Mouse (Mus musculus) midbrain, embryonic 12.5 days (tissue): Measurements from ENCODE around the gene C530008M17Rik. TPM values are rescaled to one million over a fixed set of nuclear protein-coding genes. Genes with fewer than 3 reads are reported as not detected.

Experiments
- ATAC-seq: fragments of 200-750 bp; cut with Nextera tagmentation; 2 replicates; pipeline ENCODE4 v1.8.0; 2017; ENCODE audit warnings: low read depth, moderate TSS enrichment, moderate library complexity; ENCODE audit not compliant: low FRiP score
- H3K27ac ChIP-seq: fragments of 300-500 bp; sonication (generic); replicated peaks from 2 replicates; pipeline ENCODE4 v1.5.1; 2016; ENCODE audit warnings: mild to moderate bottlenecking
- H3K27me3 ChIP-seq: fragments of 300-500 bp; sonication (generic); 2 replicates; pipeline ENCODE4 v1.6.1; 2016; ENCODE audit warnings: mild to moderate bottlenecking
- H3K36me3 ChIP-seq: fragments of 300-500 bp; sonication (generic); 2 replicates; pipeline ENCODE4 v1.6.1; 2016
- H3K4me1 ChIP-seq: fragments of 300-500 bp; sonication (generic); 2 replicates; pipeline ENCODE4 v1.6.1; 2016
- H3K4me2 ChIP-seq: fragments of 300-500 bp; sonication (generic); replicated peaks from 2 replicates; pipeline ENCODE4 v1.6.1; 2016; ENCODE audit warnings: mild to moderate bottlenecking, moderate library complexity
- H3K4me3 ChIP-seq: fragments of 300-500 bp; sonication (generic); 2 replicates; pipeline ENCODE4 v1.5.1; 2016; ENCODE audit warnings: mild to moderate bottlenecking
- H3K9ac ChIP-seq: fragments of 300-500 bp; sonication (generic); replicated peaks from 2 replicates; pipeline ENCODE4 v1.6.1; 2016; ENCODE audit warnings: mild to moderate bottlenecking, moderate library complexity
- H3K9me3 ChIP-seq: fragments of 300-500 bp; sonication (generic); 2 replicates; pipeline ENCODE4 v1.6.1; 2016; ENCODE audit warnings: mild to moderate bottlenecking
- WGBS: fragments of 180-500 bp; shearing (Covaris S2); methylation state at CpG from one replicate; pipeline ENCODE4 v1.1.7; 2016; 5-methylcytosine and 5-hydroxymethylcytosine counted together
- polyA plus RNA-seq: library from polyadenylated mRNA; unstranded; fragments of >200 nt; fragmentation: Nextera tagmentation; extraction: Ambion mirVana; gene quantifications from 2 replicates; pipeline ENCODE4 v1.2.1, GENCODE M21; 2016

The C530008M17Rik gene
- polyA plus RNA-seq, 1 experiment from 2014 or later, result 74.1 TPM

- Histone ChIP-seq H3K9ac (no peak overlapping the region), H3K4me2 (0 out of 2 replicates have a peak overlapping the region, but pooled peaks have one; percentile 9), H3K27ac (peak overlapping the region; percentile 75), H3K9me3 (peaks cover 3% of the 10 kb centered on the region; the same call in 1 of the 2 replicates), H3K36me3 (peaks cover 24% of the 10 kb centered on the region), H3K4me1 (peaks cover 35% of the 10 kb centered on the region), H3K27me3 (no peaks in the 10 kb centered on the region), H3K4me3 (no peak overlapping the region)
- ATAC-seq, result peak; percentile 70
- WGBS, result 62% methylated on average over 10 of the region's 10 CpGs
These were observed 106.9 kb downstream of the C530008M17Rik start for GRCm38 (mm10) chr5:76763148-76763701.

- H3K27me3 ChIP-seq, result no peaks in the 10 kb centered on the region
- H3K4me2 ChIP-seq, result 0 out of 2 replicates have a peak overlapping the region, but pooled peaks have one; percentile 9
- no peak overlapping the region for H3K9ac ChIP-seq
- H3K27ac ChIP-seq, result peak overlapping the region; percentile 75
- peaks cover 24% of the 10 kb centered on the region for H3K36me3 ChIP-seq
- H3K4me1 ChIP-seq, result peaks cover 35% of the 10 kb centered on the region
- no peak for ATAC-seq
- WGBS, result 61% methylated on average over 6 of the region's 6 CpGs
- no peak overlapping the region for H3K4me3 ChIP-seq
- H3K9me3 ChIP-seq, result peaks cover 3% of the 10 kb centered on the region; the same call in 1 of the 2 replicates
These were observed 107.4 kb downstream of the C530008M17Rik start for GRCm38 (mm10) chr5:76763731-76764130.

GRCm38 (mm10) chr5:76769014-76769413 lies 112.7 kb downstream of the C530008M17Rik start:
- Histone ChIP-seq H3K4me1 (peaks cover 7% of the 10 kb centered on the region), H3K9me3 (peaks cover 3% of the 10 kb centered on the region; the same call in 1 of the 2 replicates), H3K4me2 (no peak overlapping the region), H3K4me3 (no peak overlapping the region), H3K9ac (no peak overlapping the region), H3K36me3 (peaks cover 25% of the 10 kb centered on the region), H3K27ac (no peak overlapping the region), H3K27me3 (no peaks in the 10 kb centered on the region)
- ATAC-seq, result no peak
- 82% methylated on average over 3 of the region's 3 CpGs for WGBS

- peaks cover 24% of the 10 kb centered on the region for H3K36me3 ChIP-seq
- ATAC-seq, result no peak
- H3K4me1 ChIP-seq, result peaks cover 1% of the 10 kb centered on the region
- H3K27me3 ChIP-seq, result no peaks in the 10 kb centered on the region
- no peak overlapping the region for H3K27ac ChIP-seq
- H3K4me3 ChIP-seq, result no peak overlapping the region
- no peak overlapping the region for H3K9ac ChIP-seq
- H3K9me3 ChIP-seq, result peaks cover 3% of the 10 kb centered on the region; the same call in 1 of the 2 replicates
- H3K4me2 ChIP-seq, result no peak overlapping the region
- 88% methylated on average over 15 of the region's 15 CpGs for WGBS
These were observed 113.3 kb downstream of the C530008M17Rik start for GRCm38 (mm10) chr5:76769572-76769971.

GRCm38 (mm10) chr5:76771371-76771770 lies 115.1 kb downstream of the C530008M17Rik start:
- no peaks in the 10 kb centered on the region for H3K27me3 ChIP-seq
- no peak overlapping the region for H3K9ac ChIP-seq
- H3K27ac ChIP-seq, result no peak overlapping the region
- H3K4me1 ChIP-seq, result no peaks in the 10 kb centered on the region
- no peak overlapping the region for H3K4me3 ChIP-seq
- ATAC-seq, result no peak
- peaks cover 10% of the 10 kb centered on the region for H3K36me3 ChIP-seq
- no peaks in the 10 kb centered on the region for H3K9me3 ChIP-seq
- no peak overlapping the region for H3K4me2 ChIP-seq
- WGBS, result 91% methylated on average over 5 of the region's 5 CpGs

GRCm38 (mm10) chr5:76772831-76773230 lies 116.5 kb downstream of the C530008M17Rik start:
- no peak overlapping the region for H3K4me2 ChIP-seq
- no peak overlapping the region for H3K27ac ChIP-seq
- ATAC-seq, result no peak
- no peak overlapping the region for H3K4me3 ChIP-seq
- H3K4me1 ChIP-seq, result no peaks in the 10 kb centered on the region
- no peaks in the 10 kb centered on the region for H3K27me3 ChIP-seq
- no peak overlapping the region for H3K9ac ChIP-seq
- peaks cover 7% of the 10 kb centered on the region; the same call in 1 of the 2 replicates for H3K36me3 ChIP-seq
- H3K9me3 ChIP-seq, result no peaks in the 10 kb centered on the region
- 60% methylated on average over 4 of the region's 4 CpGs for WGBS

- H3K27ac ChIP-seq, result no peak overlapping the region
- no peak overlapping the region for H3K9ac ChIP-seq
- H3K4me3 ChIP-seq, result no peak overlapping the region
- peaks cover under 1% of the 10 kb centered on the region for H3K4me1 ChIP-seq
- H3K9me3 ChIP-seq, result no peaks in the 10 kb centered on the region
- H3K4me2 ChIP-seq, result no peak overlapping the region
- no peak for ATAC-seq
- H3K36me3 ChIP-seq, result peaks cover 7% of the 10 kb centered on the region; the same call in 1 of the 2 replicates
- H3K27me3 ChIP-seq, result no peaks in the 10 kb centered on the region
- WGBS, result 79% methylated on average over 9 of the region's 9 CpGs
These were observed 117.3 kb downstream of the C530008M17Rik start for GRCm38 (mm10) chr5:76773492-76774158.

- WGBS, result 50% methylated on average over 14 of the region's 14 CpGs
- Histone ChIP-seq H3K9ac (no peak overlapping the region), H3K27ac (peak overlapping the region; percentile 25; the same call in 1 of the 2 replicates)
These were observed 122.8 kb downstream of the C530008M17Rik start for GRCm38 (mm10) chr5:76779094-76779615.

GRCm38 (mm10) chr5:76781943-76782342 lies 125.6 kb downstream of the C530008M17Rik start:
- ATAC-seq, result 0 out of 2 replicates have a peak, but pooled peaks have one; percentile 7
- no peak overlapping the region for H3K4me3 ChIP-seq
- no peaks in the 10 kb centered on the region for H3K36me3 ChIP-seq
- H3K9ac ChIP-seq, result no peak overlapping the region
- H3K9me3 ChIP-seq, result no peaks in the 10 kb centered on the region
- peak overlapping the region; percentile 22 for H3K4me2 ChIP-seq
- H3K27ac ChIP-seq, result peak overlapping the region; percentile 92
- WGBS, result 75% methylated on average over 13 of the region's 13 CpGs
- no peaks in the 10 kb centered on the region for H3K27me3 ChIP-seq
- H3K4me1 ChIP-seq, result peaks cover 53% of the 10 kb centered on the region

More at GRCm38 (mm10) chr5:76779094-76779615, 122.8 kb downstream of the C530008M17Rik start:
- no peak for ATAC-seq
- H3K36me3 ChIP-seq, result no peaks in the 10 kb centered on the region
- no peak overlapping the region for H3K4me2 ChIP-seq
- no peak overlapping the region for H3K4me3 ChIP-seq
- H3K27me3 ChIP-seq, result no peaks in the 10 kb centered on the region
- H3K9me3 ChIP-seq, result no peaks in the 10 kb centered on the region
- peaks cover 48% of the 10 kb centered on the region for H3K4me1 ChIP-seq

GRCm38 (mm10) chr5:76782414-76783103 lies 126.2 kb downstream of the C530008M17Rik start:
- 38% methylated on average over 7 of the region's 7 CpGs for WGBS
- ATAC-seq, result peak; percentile 89
- H3K27me3 ChIP-seq, result no peaks in the 10 kb centered on the region
- no peaks in the 10 kb centered on the region for H3K9me3 ChIP-seq
- H3K4me3 ChIP-seq, result no peak overlapping the region
- no peak overlapping the region for H3K9ac ChIP-seq
- H3K4me2 ChIP-seq, result peak overlapping the region; percentile 22
- H3K27ac ChIP-seq, result peak overlapping the region; percentile 92
- H3K4me1 ChIP-seq, result peaks cover 53% of the 10 kb centered on the region
- H3K36me3 ChIP-seq, result no peaks in the 10 kb centered on the region; the same call in 1 of the 2 replicates

- no peaks in the 10 kb centered on the region; the same call in 1 of the 2 replicates for H3K36me3 ChIP-seq
- H3K4me1 ChIP-seq, result peaks cover 53% of the 10 kb centered on the region
- 24% methylated on average over 8 of the region's 8 CpGs for WGBS
- no peaks in the 10 kb centered on the region for H3K27me3 ChIP-seq
- H3K9ac ChIP-seq, result no peak overlapping the region
- no peak overlapping the region for H3K4me3 ChIP-seq
- ATAC-seq, result peak; percentile 61
- H3K27ac ChIP-seq, result peak overlapping the region; percentile 92
- no peaks in the 10 kb centered on the region for H3K9me3 ChIP-seq
- no peak overlapping the region for H3K4me2 ChIP-seq
These were observed 126.8 kb downstream of the C530008M17Rik start for GRCm38 (mm10) chr5:76783104-76783441.
